Mouse (Mus musculus) olfactory bulb, adult 2 months (tissue): ENCODE results near the gene Maz.

Source experiments
- CTCF ChIP-seq: fragments of 200-500 bp; IDR thresholded peaks from 2 replicates; pipeline ENCODE4 v1.5.1; 2012; ENCODE audit warnings: low read depth, mild to moderate bottlenecking, low read length, moderate library complexity; ENCODE audit not compliant: insufficient read depth
- POLR2A ChIP-seq: fragments of 200-500 bp; IDR thresholded peaks from 2 replicates; pipeline ENCODE4 v1.6.1; 2012; ENCODE audit warnings: mild to moderate bottlenecking, low read depth, low read length, moderate library complexity; ENCODE audit not compliant: insufficient read depth

DNA sequence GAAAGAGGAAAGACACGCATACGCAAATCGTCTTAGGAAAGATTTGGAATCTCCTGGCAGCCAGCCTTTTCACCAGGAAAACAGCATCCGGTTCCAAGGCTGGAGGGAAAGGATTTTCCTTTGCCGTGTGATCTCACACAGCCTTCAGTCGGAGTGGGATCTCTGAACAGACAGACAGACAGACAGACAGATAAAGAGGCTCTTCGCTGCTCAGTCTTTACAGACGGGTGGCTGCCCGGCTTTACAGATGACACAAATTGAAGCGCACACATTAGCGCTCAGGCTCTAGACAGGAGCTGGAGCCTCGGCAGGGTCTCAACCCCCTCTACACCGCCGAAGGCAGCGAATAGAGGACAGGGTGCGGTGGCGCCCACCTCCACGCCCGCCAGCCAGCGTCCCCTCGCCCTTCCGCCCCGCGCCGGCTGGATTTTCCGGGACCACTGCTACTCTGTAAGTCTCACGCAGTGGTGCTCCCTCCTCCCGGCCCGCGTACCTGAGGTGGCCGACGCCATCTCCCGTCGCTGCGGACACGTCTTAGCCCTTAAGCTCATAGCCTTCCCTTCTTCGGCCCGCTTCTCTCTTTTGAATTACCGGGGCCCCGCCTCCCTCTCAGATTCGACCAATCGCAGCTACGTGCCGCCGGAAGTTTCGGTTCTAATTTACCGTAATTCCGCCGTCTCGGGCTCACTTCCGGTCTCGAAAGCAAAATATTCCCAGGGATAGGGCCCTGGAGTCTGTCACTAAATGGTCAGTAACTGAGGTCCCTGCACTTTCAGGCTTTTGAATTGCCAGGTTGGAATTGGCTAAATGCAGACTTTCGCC lies 15.2 kb upstream of the Maz start, which contains the start of gene Kif22:
- TF ChIP-seq CTCF (no peak), POLR2A (no peak)
